Mouse (Mus musculus): ENCODE measurements around the gene Micu1. TPM values are rescaled to one million over a fixed set of nuclear protein-coding genes. Genes with fewer than 3 reads are reported as not detected.

Gene Micu1
- polyA plus RNA-seq, 1 experiment from 2014 or later: 72.3 TPM

DNA sequence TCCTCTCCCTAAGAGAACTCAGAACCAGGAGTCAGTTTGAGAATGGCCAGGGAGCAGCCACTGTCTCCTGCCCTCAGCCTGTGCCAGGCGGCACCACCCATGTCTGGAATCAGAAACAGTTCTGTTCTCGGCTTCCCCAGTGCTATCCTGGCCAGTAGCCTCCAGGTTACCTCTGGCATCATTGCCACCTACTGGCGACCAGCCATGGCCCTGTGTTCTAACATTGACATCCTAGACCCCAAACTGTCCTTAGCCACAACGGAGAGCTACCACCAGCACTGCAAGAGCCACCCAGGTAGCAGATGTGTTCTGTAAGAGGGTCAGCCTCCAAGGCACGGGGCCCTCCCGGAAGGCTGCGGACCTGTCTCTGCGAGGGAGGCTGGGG lies 200.3 kb downstream of the Micu1 start:
- 35% methylated on average over 8 of the region's 8 CpGs for WGBS
- Histone ChIP-seq H3K9me3 (no peaks in the 10 kb centered on the region), H3K9ac (no peak overlapping the region), H3K36me3 (peaks cover 7% of the 10 kb centered on the region; the same call in 1 of the 2 replicates), H3K27me3 (no peaks in the 10 kb centered on the region), H3K4me3 (no peak overlapping the region), H3K4me1 (peaks cover 48% of the 10 kb centered on the region), H3K4me2 (no peak overlapping the region), H3K27ac (peak overlapping the region; percentile 54)
- no peak for ATAC-seq (ENCODE audit: borderline replicate concordance, extremely low read depth, low FRiP score, low TSS enrichment)

DNA sequence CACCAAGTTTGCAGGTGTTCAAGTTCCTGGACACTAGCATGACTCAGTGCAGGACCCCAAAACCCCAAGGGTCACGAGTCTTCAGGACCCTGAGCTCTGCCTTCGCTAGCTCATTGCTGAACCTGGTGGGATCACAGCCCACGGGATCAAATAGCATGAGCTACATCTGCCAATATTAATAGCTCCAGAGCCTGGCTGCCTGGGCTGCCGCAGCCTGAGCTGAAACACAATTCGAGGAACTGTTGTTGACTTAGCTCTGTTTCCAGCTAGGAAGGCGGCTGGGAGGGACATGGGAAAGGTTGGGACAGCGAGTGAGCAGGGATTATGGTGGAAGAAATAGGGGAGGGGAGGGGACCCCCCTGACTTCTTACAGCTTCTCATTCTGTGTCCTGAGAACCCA lies 200.9 kb downstream of the Micu1 start:
- no peak overlapping the region for H3K9ac ChIP-seq
- no peak for ATAC-seq (ENCODE audit: borderline replicate concordance, extremely low read depth, low FRiP score, low TSS enrichment)
- H3K4me2 ChIP-seq: no peak overlapping the region
- H3K9me3 ChIP-seq: no peaks in the 10 kb centered on the region
- peaks cover 52% of the 10 kb centered on the region for H3K4me1 ChIP-seq
- H3K27me3 ChIP-seq: no peaks in the 10 kb centered on the region
- no peak overlapping the region for H3K4me3 ChIP-seq
- peak overlapping the region; percentile 54 for H3K27ac ChIP-seq
- H3K36me3 ChIP-seq: 0 out of 2 replicates have a peak, but pooled peaks cover 4% of the 10 kb centered on the region
- WGBS: 26% methylated on average over 7 of the region's 7 CpGs

DNA sequence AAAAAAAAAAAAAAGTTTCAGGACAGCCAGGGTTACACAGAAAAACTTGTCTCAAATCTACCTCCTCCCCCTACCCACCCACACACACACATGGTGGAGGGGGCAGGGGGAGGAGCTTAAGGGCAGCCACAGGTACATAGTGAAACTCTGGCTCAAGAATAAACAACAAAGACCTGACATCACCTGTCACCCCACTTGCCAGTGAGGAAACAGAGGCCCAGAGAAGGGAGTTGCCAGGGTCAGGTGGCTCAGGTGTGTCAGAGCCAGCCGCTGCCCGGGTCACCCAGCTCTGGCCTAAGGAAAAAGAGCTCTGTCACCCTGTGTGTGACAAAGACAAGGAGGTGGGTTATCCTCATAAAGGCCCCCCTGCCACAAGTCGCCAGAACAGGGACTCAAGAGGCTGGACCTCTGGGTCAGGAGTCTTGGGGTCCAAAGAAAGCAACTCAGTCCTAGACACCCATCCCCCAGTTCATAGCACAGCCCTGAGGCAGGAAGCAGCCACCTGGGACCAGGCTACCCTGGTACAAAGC lies 204.9 kb downstream of the Micu1 start:
- Histone ChIP-seq H3K4me3 (no peak overlapping the region), H3K4me1 (peaks cover 63% of the 10 kb centered on the region), H3K4me2 (no peak overlapping the region), H3K9me3 (no peaks in the 10 kb centered on the region), H3K27ac (peak overlapping the region; percentile 92), H3K27me3 (no peaks in the 10 kb centered on the region), H3K9ac (no peak overlapping the region), H3K36me3 (no peaks in the 10 kb centered on the region)
- ATAC-seq (ENCODE audit: borderline replicate concordance, extremely low read depth, low FRiP score, low TSS enrichment): no peak
- WGBS: 49% methylated on average over 3 of the region's 3 CpGs

DNA sequence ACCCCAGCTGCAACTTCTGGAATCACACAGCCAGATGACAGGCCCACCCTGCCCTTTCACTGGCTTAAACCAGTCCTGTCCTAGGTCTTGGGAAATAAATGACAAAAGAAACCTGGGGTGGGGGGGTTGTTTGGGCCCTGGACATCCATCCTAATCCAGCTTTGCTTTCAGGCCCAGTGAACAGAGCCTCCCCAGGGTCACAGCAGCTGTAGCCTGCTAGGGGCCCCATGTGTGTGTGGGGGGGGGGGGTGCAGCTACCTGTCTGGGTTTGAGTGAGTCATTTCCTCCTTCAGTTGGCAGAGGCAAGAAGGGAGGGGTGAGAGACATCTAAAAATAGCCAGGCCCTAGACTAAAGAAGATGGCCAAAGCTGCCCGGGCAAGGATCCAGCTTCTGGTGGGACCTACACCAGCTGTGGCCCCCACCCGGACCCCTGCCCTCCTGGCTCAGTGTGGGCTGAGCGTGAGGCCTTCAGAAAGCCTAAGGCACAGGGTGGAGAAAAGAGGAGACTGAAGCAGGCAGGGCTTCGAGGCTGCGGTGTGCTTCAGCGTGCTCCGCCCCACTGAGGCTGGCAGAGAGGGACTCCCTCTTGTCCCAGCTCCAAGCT lies 205.5 kb downstream of the Micu1 start:
- 15% methylated on average over 7 of the region's 7 CpGs for WGBS
- Histone ChIP-seq H3K27ac (peak overlapping the region; percentile 92), H3K9me3 (no peaks in the 10 kb centered on the region), H3K36me3 (no peaks in the 10 kb centered on the region), H3K9ac (0 out of 2 replicates have a peak overlapping the region, but pooled peaks have one; percentile 13), H3K4me1 (peaks cover 59% of the 10 kb centered on the region), H3K4me2 (peak overlapping the region; percentile 8; the same call in 1 of the 2 replicates), H3K4me3 (no peak overlapping the region), H3K27me3 (no peaks in the 10 kb centered on the region)
- ATAC-seq (ENCODE audit: borderline replicate concordance, extremely low read depth, low FRiP score, low TSS enrichment): peak; percentile 60

DNA sequence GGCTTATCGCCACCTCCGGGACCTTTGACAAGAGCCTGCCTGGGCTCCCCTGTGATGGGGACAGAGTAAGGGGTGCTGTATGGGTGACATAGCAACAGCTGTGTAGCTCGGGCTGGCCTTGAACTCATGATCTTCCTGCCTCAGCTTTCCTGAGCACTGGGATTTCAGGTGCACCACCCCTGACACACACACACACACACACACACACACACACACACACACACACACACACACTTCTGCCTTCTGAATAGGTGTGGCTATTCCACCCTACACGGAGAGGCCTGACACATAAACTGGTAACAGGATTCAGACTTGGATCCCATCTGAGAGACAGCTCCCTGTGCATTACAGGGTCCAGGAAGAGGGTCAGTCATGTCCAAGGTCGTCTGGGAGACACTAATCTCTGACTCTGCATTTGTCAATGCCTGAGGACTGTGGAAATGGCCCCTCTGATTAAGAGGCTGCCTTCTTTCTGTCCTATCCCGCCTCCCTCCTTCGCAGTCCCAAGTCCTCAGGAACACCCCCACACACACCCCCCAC lies 206.6 kb downstream of the Micu1 start:
- no peaks in the 10 kb centered on the region for H3K9me3 ChIP-seq
- H3K4me1 ChIP-seq: peaks cover 49% of the 10 kb centered on the region
- 36% methylated on average over 7 of the region's 7 CpGs for WGBS
- H3K9ac ChIP-seq: no peak overlapping the region
- H3K27ac ChIP-seq: peak overlapping the region; percentile 92
- H3K27me3 ChIP-seq: no peaks in the 10 kb centered on the region
- no peak overlapping the region for H3K4me3 ChIP-seq
- peak overlapping the region; percentile 40; the same call in 1 of the 2 replicates for H3K4me2 ChIP-seq
- H3K36me3 ChIP-seq: no peaks in the 10 kb centered on the region
- no peak for ATAC-seq (ENCODE audit: borderline replicate concordance, extremely low read depth, low FRiP score, low TSS enrichment)

DNA sequence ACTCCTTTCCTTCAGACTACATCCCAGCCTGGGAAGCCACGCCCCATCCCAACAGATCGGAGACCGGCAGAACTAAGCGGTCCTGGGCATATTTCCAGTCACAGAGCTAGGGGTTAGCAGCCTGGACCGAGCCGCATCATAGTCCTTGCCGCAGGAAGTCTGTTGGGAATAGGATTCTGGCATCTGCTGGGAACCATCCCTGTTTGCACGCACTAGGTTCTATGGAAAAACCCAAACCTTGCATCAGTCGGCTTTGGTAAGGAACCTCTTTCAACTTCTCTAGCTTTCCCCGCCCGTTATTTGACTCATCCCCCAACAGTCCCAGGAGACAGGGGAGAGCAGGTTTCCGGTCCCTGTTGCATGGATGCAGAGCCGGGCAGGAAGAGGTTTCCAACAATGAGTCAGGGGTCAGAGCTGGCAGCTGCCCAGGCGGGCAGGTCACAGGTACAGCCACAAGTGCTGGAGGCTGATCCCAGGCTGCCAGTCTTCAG lies 207.1 kb downstream of the Micu1 start:
- no peaks in the 10 kb centered on the region for H3K9me3 ChIP-seq
- peak overlapping the region; percentile 40 for H3K4me2 ChIP-seq
- 10% methylated on average over 14 of the region's 14 CpGs for WGBS
- no peak overlapping the region for H3K4me3 ChIP-seq
- H3K27ac ChIP-seq: peak overlapping the region; percentile 92
- no peak overlapping the region for H3K9ac ChIP-seq
- no peaks in the 10 kb centered on the region for H3K27me3 ChIP-seq
- peak; percentile 50; the same call in 1 of the 2 replicates for ATAC-seq (ENCODE audit: borderline replicate concordance, extremely low read depth, low FRiP score, low TSS enrichment)
- no peaks in the 10 kb centered on the region for H3K36me3 ChIP-seq
- H3K4me1 ChIP-seq: peaks cover 47% of the 10 kb centered on the region

DNA sequence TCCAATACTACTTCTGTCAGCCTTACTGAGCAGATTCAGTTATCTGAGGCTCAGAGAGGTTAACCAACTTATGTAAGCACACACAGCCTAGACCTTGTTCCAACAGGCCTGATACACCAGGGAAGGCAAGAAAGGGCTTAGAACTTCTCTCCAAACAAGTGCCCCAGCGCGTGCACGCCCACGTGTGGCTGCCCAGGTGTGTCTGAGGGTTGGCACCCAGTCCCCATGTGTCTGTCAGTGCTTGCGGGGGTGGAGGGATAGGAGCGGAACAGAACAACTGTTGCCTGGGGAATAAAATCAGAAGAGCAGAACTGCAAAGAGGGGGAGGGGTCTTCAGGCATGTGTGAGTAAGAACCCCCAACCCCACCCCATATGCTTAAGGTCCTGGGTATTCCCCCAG lies 208.8 kb downstream of the Micu1 start:
- H3K9me3 ChIP-seq: no peaks in the 10 kb centered on the region
- H3K4me1 ChIP-seq: peaks cover 57% of the 10 kb centered on the region
- no peaks in the 10 kb centered on the region for H3K27me3 ChIP-seq
- H3K36me3 ChIP-seq: no peaks in the 10 kb centered on the region
- 32% methylated on average over 6 of the region's 6 CpGs for WGBS
- peak overlapping the region; percentile 92 for H3K27ac ChIP-seq
- peak overlapping the region; percentile 50 for H3K4me2 ChIP-seq
- no peak overlapping the region for H3K9ac ChIP-seq
- ATAC-seq (ENCODE audit: borderline replicate concordance, extremely low read depth, low FRiP score, low TSS enrichment): no peak
- no peak overlapping the region for H3K4me3 ChIP-seq

DNA sequence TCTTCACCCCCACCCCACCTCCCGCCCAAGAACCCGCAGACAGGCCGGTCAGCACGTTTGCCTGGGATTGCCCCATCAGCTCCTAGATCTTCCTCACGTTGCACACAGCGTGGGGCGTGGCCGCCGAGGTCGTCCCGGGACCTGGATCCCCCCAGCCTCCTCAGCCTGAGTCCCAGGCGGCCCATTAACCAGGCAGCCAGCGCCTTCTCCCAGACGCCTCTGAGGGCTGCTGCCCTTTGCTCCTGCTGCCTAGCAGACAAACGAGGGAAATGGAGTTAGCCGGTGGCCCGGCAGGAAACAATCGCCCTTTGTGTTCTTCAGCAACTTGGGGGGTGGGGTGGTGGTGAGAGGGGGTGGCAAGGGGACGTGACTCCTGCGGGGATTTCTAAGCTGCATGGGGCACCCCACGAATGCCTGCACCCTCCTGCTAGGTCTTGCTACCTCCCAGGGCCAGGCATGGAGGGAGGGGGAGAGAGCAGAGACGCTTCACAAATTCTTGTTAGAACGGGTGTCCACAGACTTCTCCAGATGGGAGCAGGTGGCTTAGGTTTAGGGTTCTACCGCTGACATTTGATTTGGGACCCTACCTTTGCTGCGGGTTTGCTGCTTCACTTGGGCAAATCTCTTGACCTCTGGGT lies 209.4 kb downstream of the Micu1 start:
- WGBS: 6% methylated on average over 25 of the region's 25 CpGs
- 0 out of 2 replicates have a peak, but pooled peaks have one; percentile 27 for ATAC-seq (ENCODE audit: borderline replicate concordance, extremely low read depth, low FRiP score, low TSS enrichment)
- Histone ChIP-seq H3K4me1 (peaks cover 63% of the 10 kb centered on the region), H3K27ac (peak overlapping the region; percentile 92), H3K9ac (no peak overlapping the region), H3K4me3 (no peak overlapping the region), H3K27me3 (no peaks in the 10 kb centered on the region), H3K9me3 (no peaks in the 10 kb centered on the region), H3K36me3 (no peaks in the 10 kb centered on the region), H3K4me2 (peak overlapping the region; percentile 50)

Other genes starting within 250 kb of the Micu1 start
- not detected in 2 replicates for gene Gm10322, start 86.4 kb upstream of the Micu1 start, polyA plus RNA-seq (2015; fragmentation: Nextera tagmentation; extraction: Ambion mirVana)
- 29.9 and 30.8 TPM in 2 replicates for gene Mcu, start 85.8 kb upstream of the Micu1 start, polyA plus RNA-seq (2015; fragmentation: Nextera tagmentation; extraction: Ambion mirVana)
- 21.0 and 24.1 TPM in 2 replicates for gene Dnajb12, start 177.1 kb downstream of the Micu1 start, polyA plus RNA-seq (2015; fragmentation: Nextera tagmentation; extraction: Ambion mirVana)
- gene Ddit4, start 249.4 kb downstream of the Micu1 start, polyA plus RNA-seq (2015; fragmentation: Nextera tagmentation; extraction: Ambion mirVana): 43.2 and 49.6 TPM in 2 replicates

Data from lung, embryonic 15.5 days (tissue).